Mouse (Mus musculus): Measurements from ENCODE around the gene Gm15127. TPM values are rescaled to one million over a fixed set of nuclear protein-coding genes. Genes with fewer than 3 reads are reported as not detected.
"Not testable (repeated sequence)": the region's sequence is repeated elsewhere in the genome, so short reads cannot be mapped to it uniquely, and the experiment has no call there.

Gm15127 gene
- total RNA-seq (2014; fragmentation: Nextera tagmentation) (not detected in 2 replicates), total RNA-seq (2017) (not detected in 2 replicates)

DNA sequence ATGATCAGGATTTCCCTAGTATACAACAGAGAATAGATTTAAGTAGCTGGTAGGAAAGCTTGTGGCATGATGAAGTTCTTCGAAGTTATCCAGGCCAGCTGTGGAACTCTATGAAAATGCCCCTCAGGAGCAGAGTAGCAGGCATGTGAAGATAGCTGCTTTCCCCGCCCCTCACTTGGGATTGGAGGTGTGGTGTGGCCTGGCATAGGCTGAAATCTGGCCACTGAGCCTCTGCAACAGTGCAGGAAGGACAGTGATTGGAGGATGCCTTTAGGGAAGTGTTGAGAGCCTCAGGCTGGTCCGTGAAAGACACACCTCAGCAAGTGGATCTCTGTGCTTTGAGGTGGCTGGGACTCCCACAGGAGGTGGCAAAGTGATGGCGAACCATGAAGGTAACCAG, at the start of gene Gm15127:
Gene Gm15127, plus strand, starts transcription at position 301 of the 400 bp plus-strand sequence.
- ATAC-seq (replicated peaks; ENCODE audit: low FRiP score, low TSS enrichment, poor library complexity, severe bottlenecking): not testable (repeated sequence)

DNA sequence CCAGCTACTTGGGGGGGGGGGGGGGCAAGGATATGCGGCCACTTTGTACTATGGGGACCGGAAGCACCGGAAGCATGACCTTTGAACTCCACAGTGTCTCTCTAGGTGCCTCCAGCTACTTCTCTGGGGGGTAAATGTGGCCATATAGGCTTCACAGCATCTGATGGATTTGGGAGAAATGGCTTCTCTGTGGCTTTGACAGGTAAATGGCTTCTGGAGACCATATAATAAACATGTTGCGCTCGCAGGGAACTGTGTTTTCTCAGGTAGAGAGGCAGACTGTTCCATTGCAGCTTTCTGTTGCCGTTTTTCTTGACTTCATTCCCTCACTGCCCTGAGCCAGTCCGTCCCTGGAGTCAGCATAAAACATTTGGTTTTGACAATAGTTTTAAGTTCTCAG, 48.3 kb upstream of the Gm15127 start, which contains the start of gene Gm8334:
Gene Gm8334, minus strand, starts transcription at position 101 of the 400 bp plus-strand sequence.
- ATAC-seq (replicated peaks; ENCODE audit: low FRiP score, low TSS enrichment, poor library complexity, severe bottlenecking): not testable (repeated sequence)

DNA sequence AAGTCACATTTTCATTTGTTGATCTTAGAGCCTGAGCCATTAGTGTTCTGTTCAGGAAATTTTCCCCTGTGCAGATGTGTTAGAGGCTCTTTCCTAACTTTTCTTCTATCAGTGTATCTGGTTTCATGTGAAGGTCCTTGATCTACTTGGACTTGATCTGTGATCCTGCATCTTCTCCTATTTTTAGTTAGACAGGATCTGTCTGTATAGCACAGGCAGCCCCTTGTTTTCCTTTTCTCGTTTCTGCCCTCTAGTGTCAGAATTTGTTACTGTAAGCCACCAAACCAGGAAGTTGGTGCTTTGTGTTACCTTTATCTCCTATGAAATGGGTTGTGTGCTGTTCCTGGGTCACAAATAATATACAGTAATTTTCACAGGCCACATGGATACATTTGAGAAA, 12.9 kb downstream of the Gm15127 start:
- not testable (repeated sequence) for ATAC-seq (replicated peaks; ENCODE audit: low FRiP score, low TSS enrichment, poor library complexity, severe bottlenecking)

Other genes with a start within 250 kb of the Gm15127 start
- gene Gm15114, start 174.6 kb upstream of the Gm15127 start, total RNA-seq (2014; fragmentation: Nextera tagmentation): not detected in 2 replicates
- gene Gm15114, start 174.6 kb upstream of the Gm15127 start, total RNA-seq (2017): not detected in 2 replicates
- gene Gm8334, start 48.4 kb upstream of the Gm15127 start, total RNA-seq (2014; fragmentation: Nextera tagmentation): not detected in 2 replicates
- gene Gm8334, start 48.4 kb upstream of the Gm15127 start, total RNA-seq (2017): not detected in 2 replicates
- gene Luzp4, start 194.0 kb downstream of the Gm15127 start, total RNA-seq (2014; fragmentation: Nextera tagmentation): not detected in 2 replicates
- not detected in 2 replicates for gene Luzp4, start 194.0 kb downstream of the Gm15127 start, total RNA-seq (2017)